Mouse (Mus musculus) cerebellum, adult 11-12 months (tissue): ENCODE results near the gene Dnaic2.

Experiments
- DNase-seq: peaks from one replicate; pipeline ENCODE4 v3.0.0; 2022

Gene Dnaic2

DNA sequence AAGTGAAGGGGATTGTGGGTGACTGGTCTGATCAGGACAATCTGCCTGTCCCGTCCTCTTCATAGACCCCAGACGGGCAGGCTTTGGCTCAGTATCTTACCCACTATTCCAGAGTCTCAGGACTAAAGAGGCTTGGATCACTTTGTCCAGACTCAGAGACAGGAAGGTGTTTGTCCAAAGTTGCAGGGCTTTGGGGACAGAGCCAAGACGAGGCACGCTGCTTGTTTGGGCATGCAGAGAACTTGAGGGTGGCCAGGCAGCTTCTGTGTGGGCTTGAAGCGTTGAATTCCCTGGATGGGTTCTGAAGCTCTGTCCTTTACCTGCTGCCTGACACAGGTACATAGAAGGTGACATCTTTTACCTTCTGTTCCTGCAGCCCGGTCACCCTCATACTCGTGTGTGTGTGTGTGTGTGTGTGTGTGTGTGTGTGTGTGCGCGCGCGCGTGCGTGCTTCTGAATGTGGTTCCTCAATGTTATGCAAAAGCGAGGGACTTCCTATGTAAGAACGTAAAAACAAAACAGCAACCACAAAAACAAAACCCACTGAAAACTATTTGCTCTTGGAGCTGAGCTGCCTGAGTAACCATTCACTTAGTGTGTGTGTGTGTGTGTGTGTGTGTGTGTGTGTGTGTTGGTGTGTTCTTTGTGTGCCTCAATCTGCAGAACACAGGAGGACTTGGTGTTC, 24.8 kb upstream of the Dnaic2 start:
- DNase-seq: no peak

DNA sequence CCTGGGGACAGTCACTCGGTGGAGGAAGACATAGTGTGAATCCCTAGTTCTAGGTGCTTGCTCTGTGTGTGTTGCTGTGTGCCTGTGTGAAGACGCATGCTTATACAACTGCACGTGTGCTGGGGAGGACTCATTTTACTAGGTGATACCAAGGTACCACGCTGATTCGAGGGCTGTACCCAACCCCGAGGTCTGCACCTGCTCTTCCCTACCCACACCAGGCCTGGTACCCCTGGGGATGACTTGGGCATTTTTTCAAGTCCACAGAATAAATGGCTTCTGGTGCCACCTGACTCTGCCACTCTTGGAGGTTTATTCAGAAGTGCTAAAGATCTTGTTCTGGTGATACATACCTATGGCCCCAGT, 24.2 kb upstream of the Dnaic2 start:
- DNase-seq: no peak

DNA sequence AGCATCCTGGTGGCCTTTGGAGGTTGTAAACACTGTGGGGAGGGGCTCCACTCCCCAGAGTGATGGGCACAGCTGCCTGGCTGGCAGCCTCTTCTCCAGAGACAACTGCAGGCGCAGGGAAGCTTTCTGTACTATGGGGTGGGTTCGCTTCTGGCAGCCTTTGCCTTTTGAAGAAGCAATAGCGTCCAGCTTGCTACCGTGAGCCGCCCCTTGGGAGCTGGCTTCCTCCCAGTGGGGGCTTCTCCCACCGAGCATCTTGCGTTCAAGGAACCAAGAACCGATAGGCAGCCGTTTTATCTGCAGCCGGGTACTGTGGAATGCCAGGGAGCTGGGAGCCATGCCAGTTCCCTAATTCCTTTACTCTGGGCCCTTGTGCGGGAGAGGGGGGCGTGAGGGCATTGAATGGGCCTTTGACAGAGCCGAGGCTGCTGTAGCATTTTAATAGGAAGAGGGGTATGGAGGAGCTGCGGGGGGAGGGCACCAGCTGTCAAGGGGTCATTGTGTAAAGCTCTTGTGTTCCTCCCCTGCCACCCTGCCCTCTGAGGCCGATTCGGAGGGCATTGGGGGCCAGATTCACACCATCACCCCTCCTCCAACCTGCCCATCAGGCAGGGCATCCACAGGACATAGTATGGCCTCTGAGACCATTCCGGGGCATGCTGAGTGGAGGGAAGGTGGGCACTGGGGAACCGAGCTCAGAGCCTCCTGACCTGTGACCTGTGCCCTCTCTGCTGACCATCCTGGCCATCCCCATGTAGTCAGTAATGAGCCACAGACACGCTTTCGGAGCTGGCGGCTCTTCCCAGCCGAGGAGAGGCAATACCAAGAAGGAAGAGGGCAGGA, 22.9 kb upstream of the Dnaic2 start:
- DNase-seq: peak; percentile 61

- no peak for DNase-seq
Observed at GRCm38 (mm10) chr11:114706358-114706757, 20.9 kb upstream of the Dnaic2 start.

DNA sequence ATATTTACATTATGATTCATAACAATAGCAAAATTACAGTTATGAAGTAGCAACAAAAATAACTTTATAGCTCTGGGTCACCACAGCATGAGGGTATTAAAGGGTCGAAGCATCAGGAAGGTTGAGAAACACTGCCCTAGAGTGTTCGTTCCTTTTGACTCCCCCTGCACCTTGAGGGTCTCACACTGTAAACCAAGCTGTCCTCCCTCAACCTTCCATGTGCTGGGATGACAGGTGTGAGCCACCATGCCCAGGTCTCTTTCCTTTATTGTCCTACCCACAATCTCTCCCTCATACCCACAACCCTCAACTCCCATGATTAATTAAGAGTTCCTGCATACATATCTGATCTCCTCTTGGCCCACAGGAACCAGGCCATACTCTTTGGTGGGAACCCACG, 15.8 kb upstream of the Dnaic2 start:
- no peak for DNase-seq

DNA sequence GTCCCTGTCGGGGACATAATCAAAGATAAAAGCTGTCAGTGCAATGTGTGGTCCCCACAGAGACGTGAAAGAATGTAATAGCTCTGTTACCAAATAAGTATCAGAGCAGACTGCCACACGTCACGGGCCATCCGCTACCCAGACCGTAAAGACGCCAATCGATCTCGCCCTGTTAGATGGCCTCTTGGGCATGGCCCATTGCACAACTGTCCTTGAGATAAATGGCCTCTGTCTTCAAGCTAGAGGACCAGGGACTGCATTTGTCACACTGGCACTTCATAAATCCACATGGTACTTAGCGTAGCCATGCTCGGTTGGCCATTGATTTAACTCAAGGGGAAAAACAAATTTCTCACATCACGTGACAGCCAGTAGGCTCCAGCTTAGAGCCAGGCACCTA, 15.3 kb upstream of the Dnaic2 start:
- DNase-seq: no peak

DNA sequence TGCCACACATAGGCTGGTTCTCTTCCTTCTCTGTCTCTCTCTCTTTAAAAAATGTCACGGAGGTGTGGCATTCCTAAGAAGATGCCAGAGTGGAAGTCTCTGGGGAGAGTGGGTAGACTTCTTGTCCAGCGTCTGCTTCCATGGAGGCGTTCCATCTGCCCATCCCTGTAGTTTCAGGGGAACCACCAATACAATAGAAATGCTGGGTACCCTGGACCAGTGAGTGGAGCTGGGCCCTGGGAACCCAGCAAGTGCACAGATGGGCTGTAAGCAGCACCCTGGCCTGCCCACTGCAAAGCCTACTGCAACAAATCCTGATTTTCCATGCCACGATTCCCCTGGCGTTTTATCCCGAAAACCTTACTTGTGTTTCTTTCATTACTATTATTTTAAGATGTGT, 12.7 kb upstream of the Dnaic2 start:
- no peak for DNase-seq

GRCm38 (mm10) chr11:114715531-114715930, 11.7 kb upstream of the Dnaic2 start:
- DNase-seq: no peak

DNA sequence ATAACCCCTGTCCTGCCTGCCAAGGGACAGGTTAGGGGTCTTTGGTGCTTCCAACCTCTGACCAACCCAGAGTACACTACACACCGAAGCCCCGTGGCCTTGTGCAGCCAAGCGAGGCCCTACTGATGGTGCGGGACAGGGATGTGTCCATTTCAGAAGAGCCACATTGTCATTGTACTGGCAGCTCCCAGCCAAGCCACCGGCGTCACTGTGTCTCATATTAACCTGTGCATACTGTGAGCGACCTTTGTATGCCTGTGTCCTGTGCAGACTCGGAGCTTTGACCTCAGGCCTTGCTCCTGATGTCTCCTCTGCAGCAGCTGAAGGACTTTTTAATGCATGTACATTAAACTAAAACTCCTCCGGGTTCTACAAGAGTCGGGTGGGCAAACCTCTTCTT, 6.7 kb upstream of the Dnaic2 start:
- no peak for DNase-seq

GRCm38 (mm10) chr11:114722438-114722837, 4.8 kb upstream of the Dnaic2 start:
- no peak for DNase-seq

GRCm38 (mm10) chr11:114723030-114723429, 4.2 kb upstream of the Dnaic2 start:
- DNase-seq: no peak

- DNase-seq: no peak
Observed at GRCm38 (mm10) chr11:114724787-114725590, 2.2 kb upstream of the Dnaic2 start.

DNA sequence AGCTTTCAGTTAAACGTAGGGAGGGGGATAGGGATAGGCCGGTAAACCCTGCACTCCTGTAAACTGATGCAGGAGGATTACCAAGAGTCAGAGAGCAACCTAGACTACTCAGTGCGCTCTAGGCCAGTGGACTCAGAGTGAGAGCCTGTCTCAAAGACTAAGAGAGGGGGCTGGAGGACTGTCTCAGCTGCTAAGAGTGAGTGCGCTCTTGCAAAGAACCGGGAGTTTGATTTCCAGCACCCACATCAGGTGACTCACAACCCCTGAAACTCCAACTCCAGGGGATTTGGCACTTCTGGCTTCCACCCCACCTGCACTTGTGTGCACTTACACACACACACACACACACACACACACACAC, 598 bp downstream of the Dnaic2 start:
- no peak for DNase-seq

- DNase-seq: no peak
Observed at GRCm38 (mm10) chr11:114728333-114728732, 1.1 kb downstream of the Dnaic2 start.

GRCm38 (mm10) chr11:114729832-114730363, 2.7 kb downstream of the Dnaic2 start:
- DNase-seq: no peak

DNA sequence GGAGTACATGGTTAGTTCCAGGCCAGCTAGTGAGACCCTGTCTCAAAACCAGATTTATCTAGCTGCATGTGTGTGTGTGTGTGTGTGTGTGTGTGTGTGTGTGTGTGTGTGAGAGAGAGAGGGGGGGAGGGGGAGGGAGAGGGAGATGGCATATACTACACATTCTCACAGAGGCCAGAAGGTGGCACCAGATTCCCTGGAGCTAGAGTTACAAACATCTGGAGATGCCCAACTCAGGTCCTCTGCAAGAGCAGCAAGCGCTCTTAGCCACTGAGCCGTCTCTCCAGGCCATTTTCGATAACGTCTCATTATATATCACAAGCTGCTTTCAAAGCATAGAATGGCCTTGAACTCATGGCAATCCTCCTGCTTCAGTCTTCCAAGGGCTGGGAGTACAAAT, 4.5 kb downstream of the Dnaic2 start:
- DNase-seq: no peak

- DNase-seq: no peak
Observed at GRCm38 (mm10) chr11:114732890-114733289, 5.7 kb downstream of the Dnaic2 start.

DNA sequence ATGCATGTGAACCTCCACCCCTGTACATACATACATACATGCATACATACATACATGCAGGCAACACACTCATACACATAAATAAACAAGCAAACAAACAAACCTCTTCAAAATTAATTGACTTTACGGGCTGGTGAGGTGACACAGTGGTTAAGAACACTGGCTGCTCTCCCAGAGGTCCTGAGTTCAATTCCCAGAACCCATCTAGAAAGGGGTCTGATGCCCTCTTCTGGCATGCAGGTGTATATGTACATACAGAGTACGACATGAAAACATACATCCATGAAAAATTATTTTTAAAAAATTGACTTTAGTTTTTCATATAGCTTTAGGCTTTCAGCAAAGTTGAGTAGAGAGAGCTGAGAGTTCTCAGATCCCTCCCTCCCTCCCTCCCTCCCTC, 8.9 kb downstream of the Dnaic2 start:
- no peak for DNase-seq

GRCm38 (mm10) chr11:114736913-114737624, 9.9 kb downstream of the Dnaic2 start:
- no peak for DNase-seq

GRCm38 (mm10) chr11:114740598-114740997, 13.4 kb downstream of the Dnaic2 start:
- DNase-seq: no peak

- DNase-seq: no peak
Observed at GRCm38 (mm10) chr11:114741451-114741850, 14.2 kb downstream of the Dnaic2 start.

DNA sequence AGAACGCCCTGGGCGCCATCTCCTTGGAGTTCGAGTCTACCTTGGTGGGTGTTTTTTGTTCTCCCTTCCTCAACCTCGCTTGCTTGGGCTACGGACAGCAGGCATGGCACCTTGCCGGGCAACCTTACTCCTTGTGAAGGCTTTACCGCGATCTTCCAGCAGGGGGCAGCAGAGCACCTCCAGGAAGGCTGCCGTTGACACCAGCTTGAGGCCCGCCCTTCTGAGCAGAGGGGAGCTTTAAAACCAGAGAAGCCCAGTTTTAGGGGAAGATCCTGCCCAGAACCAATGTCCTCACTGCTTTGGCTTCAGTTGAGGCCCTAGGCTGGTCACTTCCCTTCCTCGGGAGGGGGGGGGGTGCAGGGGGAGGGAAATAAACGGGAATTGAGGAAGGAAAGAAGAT, 17.9 kb downstream of the Dnaic2 start:
- peak; percentile 88 for DNase-seq
